Mouse (Mus musculus) heart, embryonic 13.5 days (tissue): Measurements from ENCODE around the gene Rnf43. TPM values are rescaled to one million over a fixed set of nuclear protein-coding genes. Genes with fewer than 3 reads are reported as not detected.

Source experiments
- ATAC-seq: fragments of 200-750 bp; cut with Nextera tagmentation; 2 replicates; pipeline ENCODE4 v1.8.0; 2017; ENCODE audit warnings: moderate TSS enrichment; ENCODE audit not compliant: insufficient number of reproducible peaks, low FRiP score, low TSS enrichment; ENCODE audit errors: extremely low read depth
- H3K27ac ChIP-seq: fragments of 300-500 bp; sonication (generic); replicated peaks from 2 replicates; pipeline ENCODE4 v1.5.1; 2015; ENCODE audit warnings: moderate library complexity, mild to moderate bottlenecking, inconsistent platforms
- H3K27me3 ChIP-seq: fragments of 300-500 bp; sonication (generic); replicated peaks from 2 replicates; pipeline ENCODE4 v1.6.1; 2015; ENCODE audit warnings: mild to moderate bottlenecking, inconsistent platforms
- H3K36me3 ChIP-seq: fragments of 300-500 bp; sonication (generic); 2 replicates; pipeline ENCODE4 v1.6.1; 2015; ENCODE audit warnings: mild to moderate bottlenecking, inconsistent platforms
- H3K4me1 ChIP-seq: fragments of 300-500 bp; sonication (generic); 2 replicates; pipeline ENCODE4 v1.6.1; 2015; ENCODE audit warnings: inconsistent platforms
- H3K4me2 ChIP-seq: fragments of 300-500 bp; sonication (generic); 2 replicates; pipeline ENCODE4 v1.6.1; 2015; ENCODE audit warnings: inconsistent platforms, mild to moderate bottlenecking, moderate library complexity
- H3K4me3 ChIP-seq: fragments of 300-500 bp; sonication (generic); 2 replicates; pipeline ENCODE4 v1.5.1; 2015; ENCODE audit warnings: moderate library complexity, mild to moderate bottlenecking, inconsistent platforms
- H3K9ac ChIP-seq: fragments of 300-500 bp; sonication (generic); 2 replicates; pipeline ENCODE4 v1.6.1; 2015; ENCODE audit warnings: inconsistent platforms, mild to moderate bottlenecking, moderate library complexity
- H3K9me3 ChIP-seq: fragments of 300-500 bp; sonication (generic); 2 replicates; pipeline ENCODE4 v1.6.1; 2016; ENCODE audit warnings: inconsistent platforms
- WGBS: fragments of 180-500 bp; shearing (Covaris S2); methylation state at CpG from one replicate; pipeline ENCODE4 v1.1.7; 2015; ENCODE audit warnings: mixed read lengths; 5-methylcytosine and 5-hydroxymethylcytosine counted together
- polyA plus RNA-seq: library from polyadenylated mRNA; unstranded; fragments of >200 nt; fragmentation: Nextera tagmentation; extraction: Ambion mirVana; gene quantifications from 2 replicates; pipeline ENCODE4 v1.2.1, GENCODE M21; 2015

Rnf43 gene
- polyA plus RNA-seq, 1 experiment from 2014 or later: 1.6 TPM

DNA sequence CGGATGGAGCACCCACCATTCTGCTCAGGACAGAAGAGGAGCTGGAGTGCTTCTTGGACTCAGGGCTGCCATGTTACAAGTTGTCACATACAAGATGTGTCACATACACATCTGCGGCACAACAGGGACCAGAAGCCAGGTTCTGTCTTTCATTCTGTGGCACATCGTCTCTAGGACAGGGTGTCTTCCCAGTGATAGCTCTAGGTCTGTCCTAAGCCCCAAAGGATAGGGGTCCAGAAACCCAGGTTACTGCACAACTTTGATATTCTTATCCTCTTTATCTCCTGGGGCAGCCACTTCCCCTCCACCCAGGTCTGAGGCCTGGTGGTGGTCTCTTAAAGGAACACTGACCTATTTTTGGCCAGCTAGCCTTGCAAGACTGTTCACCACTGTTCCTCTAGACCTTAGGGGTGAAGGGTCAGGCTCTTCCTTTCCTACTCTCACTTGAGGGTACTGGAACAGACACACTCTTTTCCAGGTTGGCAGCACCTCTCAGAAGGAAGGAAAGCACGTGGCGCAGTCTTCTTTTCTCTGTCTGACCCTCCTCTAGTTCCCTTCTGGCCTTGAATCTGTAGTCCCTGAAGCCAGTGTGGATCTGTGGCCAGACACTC is 91.5 kb downstream of the Rnf43 start:
- Histone ChIP-seq H3K36me3 (no peaks in the 10 kb centered on the region), H3K9ac (no peak overlapping the region), H3K9me3 (no peaks in the 10 kb centered on the region), H3K27ac (no peak overlapping the region), H3K4me1 (peaks cover 10% of the 10 kb centered on the region), H3K4me2 (no peak overlapping the region), H3K27me3 (peaks cover 25% of the 10 kb centered on the region), H3K4me3 (no peak overlapping the region)
- ATAC-seq: no peak
- WGBS: 68% methylated on average over 5 of the region's 5 CpGs

- WGBS: 54% methylated on average over 5 of the region's 5 CpGs
- H3K27me3 ChIP-seq: peaks cover 25% of the 10 kb centered on the region
- H3K9ac ChIP-seq: no peak overlapping the region
- peak overlapping the region; percentile 42 for H3K4me2 ChIP-seq
- H3K9me3 ChIP-seq: no peaks in the 10 kb centered on the region
- no peak overlapping the region for H3K4me3 ChIP-seq
- no peak for ATAC-seq
- H3K27ac ChIP-seq: no peak overlapping the region
- peaks cover 5% of the 10 kb centered on the region for H3K4me1 ChIP-seq
- H3K36me3 ChIP-seq: no peaks in the 10 kb centered on the region
Measured at GRCm38 (mm10) chr11:87754603-87755002, 92.1 kb downstream of the Rnf43 start.

- 0 out of 2 replicates have a peak, but pooled peaks have one; percentile 58 for ATAC-seq
- Histone ChIP-seq H3K27ac (no peak overlapping the region; the same call in 1 of the 2 replicates), H3K4me2 (peak overlapping the region; percentile 42), H3K4me1 (peaks cover 5% of the 10 kb centered on the region), H3K27me3 (peaks cover 25% of the 10 kb centered on the region), H3K36me3 (no peaks in the 10 kb centered on the region), H3K9ac (peak overlapping the region; percentile 58; the same call in 1 of the 2 replicates), H3K4me3 (peak overlapping the region; percentile 38), H3K9me3 (no peaks in the 10 kb centered on the region)
- 54% methylated on average over 17 of the region's 17 CpGs for WGBS
Measured at GRCm38 (mm10) chr11:87755360-87756017, 93.0 kb downstream of the Rnf43 start.

- peak overlapping the region; percentile 38; the same call in 1 of the 2 replicates for H3K27ac ChIP-seq
Measured at GRCm38 (mm10) chr11:87756251-87756820, 93.8 kb downstream of the Rnf43 start.

DNA sequence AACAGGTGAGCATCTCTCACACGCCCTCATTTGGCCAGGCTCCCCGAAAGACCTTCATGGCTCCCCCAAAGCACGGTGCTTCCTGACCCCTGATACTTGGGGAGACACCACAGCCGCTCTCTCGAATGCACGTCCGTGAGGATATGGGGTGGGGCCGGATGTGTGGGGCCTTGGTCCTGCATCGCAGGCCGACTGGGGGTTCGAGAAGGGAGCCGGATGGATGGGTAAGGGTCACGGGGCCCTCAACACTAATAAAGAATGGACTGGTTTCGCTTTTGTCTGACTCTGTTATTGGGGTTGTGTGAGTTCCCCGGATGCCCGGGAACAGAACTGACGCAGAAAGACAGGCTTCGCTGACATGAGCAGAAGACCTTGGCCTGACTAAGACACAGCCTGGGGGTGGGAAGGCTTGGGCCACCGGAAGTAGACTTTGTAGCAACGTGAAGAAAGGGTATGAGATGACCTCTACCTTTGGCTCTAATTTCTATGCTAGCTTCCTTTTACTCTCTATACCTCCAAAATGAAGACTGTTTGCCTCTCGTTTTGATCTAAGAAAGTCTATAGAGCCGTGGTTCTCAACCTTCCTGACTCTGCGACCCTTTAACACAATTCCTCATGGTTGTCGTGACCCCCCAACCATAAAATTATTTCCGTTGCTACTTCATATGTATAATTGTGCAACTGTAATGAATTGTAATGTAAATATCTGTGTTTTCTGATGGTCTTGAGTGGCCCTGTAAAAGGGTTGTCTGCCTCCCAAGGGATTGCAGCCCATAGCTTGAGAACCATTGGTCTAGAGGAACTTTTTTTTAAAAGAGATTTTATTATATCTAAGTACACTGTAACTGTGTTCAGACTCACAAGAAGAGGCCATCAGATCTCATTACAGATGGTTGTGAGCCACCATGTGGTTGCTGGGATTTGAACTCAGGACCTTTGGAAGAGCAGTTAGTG is 94.8 kb downstream of the Rnf43 start:
- Histone ChIP-seq H3K9ac (no peak overlapping the region; the same call in 1 of the 2 replicates), H3K4me3 (peak overlapping the region; percentile 38), H3K36me3 (no peaks in the 10 kb centered on the region), H3K4me2 (peak overlapping the region; percentile 43), H3K27ac (peak overlapping the region; percentile 38; the same call in 1 of the 2 replicates), H3K4me1 (peaks cover 5% of the 10 kb centered on the region), H3K27me3 (peaks cover 42% of the 10 kb centered on the region), H3K9me3 (no peaks in the 10 kb centered on the region)
- no peak for ATAC-seq
- 72% methylated on average over 25 of the region's 25 CpGs for WGBS

More at GRCm38 (mm10) chr11:87756251-87756820, 93.8 kb downstream of the Rnf43 start:
- Histone ChIP-seq H3K4me3 (peak overlapping the region; percentile 38), H3K4me1 (peaks cover 5% of the 10 kb centered on the region), H3K4me2 (peak overlapping the region; percentile 43), H3K9ac (peak overlapping the region; percentile 37; the same call in 1 of the 2 replicates), H3K9me3 (no peaks in the 10 kb centered on the region), H3K27me3 (peaks cover 33% of the 10 kb centered on the region), H3K36me3 (no peaks in the 10 kb centered on the region)
- ATAC-seq: peak; percentile 62; the same call in 1 of the 2 replicates
- 75% methylated on average over 15 of the region's 15 CpGs for WGBS

- no peak overlapping the region for H3K27ac ChIP-seq
- H3K9ac ChIP-seq: no peak overlapping the region
- H3K4me1 ChIP-seq: peaks cover 8% of the 10 kb centered on the region
- no peak for ATAC-seq
- peaks cover 53% of the 10 kb centered on the region for H3K27me3 ChIP-seq
- H3K9me3 ChIP-seq: no peaks in the 10 kb centered on the region
- 73% methylated on average over 7 of the region's 7 CpGs for WGBS
- no peak overlapping the region for H3K4me3 ChIP-seq
- H3K4me2 ChIP-seq: no peak overlapping the region
- H3K36me3 ChIP-seq: no peaks in the 10 kb centered on the region
Measured at GRCm38 (mm10) chr11:87758161-87758911, 95.8 kb downstream of the Rnf43 start.

GRCm38 (mm10) chr11:87758957-87759608 is 96.6 kb downstream of the Rnf43 start:
- peaks cover 15% of the 10 kb centered on the region for H3K4me1 ChIP-seq
- no peak overlapping the region for H3K27ac ChIP-seq
- H3K4me2 ChIP-seq: no peak overlapping the region
- H3K9me3 ChIP-seq: no peaks in the 10 kb centered on the region
- H3K27me3 ChIP-seq: peaks cover 60% of the 10 kb centered on the region
- no peaks in the 10 kb centered on the region for H3K36me3 ChIP-seq
- WGBS: 70% methylated on average over 4 of the region's 4 CpGs
- no peak overlapping the region for H3K4me3 ChIP-seq
- no peak overlapping the region for H3K9ac ChIP-seq
- no peak for ATAC-seq

GRCm38 (mm10) chr11:87759609-87760005 is 97.1 kb downstream of the Rnf43 start:
- H3K27me3 ChIP-seq: peaks cover 65% of the 10 kb centered on the region
- no peaks in the 10 kb centered on the region for H3K36me3 ChIP-seq
- no peak for ATAC-seq
- H3K9ac ChIP-seq: no peak overlapping the region
- no peaks in the 10 kb centered on the region for H3K9me3 ChIP-seq
- H3K4me1 ChIP-seq: peaks cover 17% of the 10 kb centered on the region
- no peak overlapping the region for H3K4me3 ChIP-seq
- no peak overlapping the region for H3K27ac ChIP-seq
- H3K4me2 ChIP-seq: no peak overlapping the region
- 7% methylated on average over 3 of the region's 3 CpGs for WGBS

DNA sequence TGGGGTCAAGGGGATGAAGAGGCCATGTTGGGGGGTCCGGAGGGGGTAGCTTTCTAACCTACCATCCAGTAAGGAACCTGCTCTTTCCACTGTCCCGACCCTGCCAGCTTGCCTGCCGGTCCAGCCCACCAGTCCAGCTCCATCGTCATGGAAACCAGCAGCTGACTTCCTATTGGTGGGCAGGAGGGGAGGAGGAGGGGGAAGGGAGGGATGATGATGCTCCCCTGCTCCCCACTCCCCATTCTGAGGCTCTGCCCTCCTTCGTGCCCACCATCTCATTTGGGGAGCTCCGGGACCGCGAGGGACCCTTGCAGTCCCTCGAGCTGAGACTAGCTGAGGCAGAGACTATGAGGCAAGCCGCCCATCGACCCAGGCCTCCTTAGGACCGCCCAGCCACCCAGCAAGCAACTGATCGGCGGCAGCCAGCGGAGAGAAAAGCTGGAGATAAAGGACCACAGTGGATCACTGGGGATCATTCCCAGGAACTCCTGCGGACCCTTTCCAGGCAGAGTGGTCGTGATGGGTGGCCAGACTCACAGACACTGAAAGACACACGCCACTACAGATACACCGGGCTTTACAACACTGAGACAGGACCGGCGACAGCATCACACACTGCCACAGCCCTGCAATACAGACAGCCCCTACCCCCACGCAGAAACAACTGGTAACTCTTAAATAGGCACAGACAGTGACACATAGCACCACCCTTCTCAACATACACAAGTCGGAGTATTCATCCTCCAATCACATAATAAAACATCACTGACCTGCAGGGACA is 98.0 kb downstream of the Rnf43 start, which contains the start of gene Tspoap1:
Gene Tspoap1, plus strand, starts transcription at position 241 of the 781 bp plus-strand sequence.
- Histone ChIP-seq H3K27me3 (peaks cover 74% of the 10 kb centered on the region), H3K27ac (no peak within 1 kb of the TSS), H3K4me2 (no peak within 1 kb of the TSS), H3K9ac (no peak within 1 kb of the TSS), H3K9me3 (no peaks in the 10 kb centered on the region), H3K4me1 (peaks cover 17% of the 10 kb centered on the region), H3K4me3 (no peak within 1 kb of the TSS), H3K36me3 (no peaks in the 10 kb centered on the region)
- WGBS: 7% methylated on average over 23 of the region's 23 CpGs
- no peak for ATAC-seq
